Mouse (Mus musculus): ENCODE measurements around the gene Plekhd1. TPM values are rescaled to one million over a fixed set of nuclear protein-coding genes. Genes with fewer than 3 reads are reported as not detected.

Plekhd1 gene
- polyA plus RNA-seq, 1 experiment from 2014 or later = 0.84 TPM

GRCm38 (mm10) chr12:80691671-80692091, 710 bp upstream of the Plekhd1 start:
- H3K9ac ChIP-seq (ENCODE audit: low read depth, low read length) = no peak overlapping the region
- H3K9me3 ChIP-seq (ENCODE audit: control insufficient read depth, low read length) = no peaks in the 10 kb centered on the region
- H3K4me1 ChIP-seq (ENCODE audit: control insufficient read depth, insufficient read depth, low read length) = peaks cover 13% of the 10 kb centered on the region; the same call in 1 of the 2 replicates
- no peaks in the 10 kb centered on the region for H3K36me3 ChIP-seq (ENCODE audit: control insufficient read depth, insufficient read depth, low read length)
- peaks cover 18% of the 10 kb centered on the region for H3K27me3 ChIP-seq (ENCODE audit: control insufficient read depth, insufficient read depth, low read length)
- H3K4me3 ChIP-seq (ENCODE audit: low read length) = peak overlapping the region; percentile 34
- 3% methylated on average over 12 of the region's 12 CpGs for WGBS
- ATAC-seq (ENCODE audit: low FRiP score, low TSS enrichment) = no peak
- H3K4me2 ChIP-seq (replicated peaks; ENCODE audit: low read depth, low read length) = peak overlapping the region; percentile 53
- H3K27ac ChIP-seq (ENCODE audit: low read depth, low read length) = no peak overlapping the region

- 34% methylated on average over 2 of the region's 2 CpGs for WGBS
- H3K9ac ChIP-seq (ENCODE audit: low read depth, low read length) = no peak overlapping the region
- peaks cover 13% of the 10 kb centered on the region; the same call in 1 of the 2 replicates for H3K4me1 ChIP-seq (ENCODE audit: control insufficient read depth, insufficient read depth, low read length)
- no peak overlapping the region for H3K4me3 ChIP-seq (ENCODE audit: low read length)
- no peaks in the 10 kb centered on the region for H3K36me3 ChIP-seq (ENCODE audit: control insufficient read depth, insufficient read depth, low read length)
- H3K4me2 ChIP-seq (replicated peaks; ENCODE audit: low read depth, low read length) = no peak overlapping the region
- H3K27ac ChIP-seq (ENCODE audit: low read depth, low read length) = no peak overlapping the region
- ATAC-seq (ENCODE audit: low FRiP score, low TSS enrichment) = no peak
- peaks cover 18% of the 10 kb centered on the region for H3K27me3 ChIP-seq (ENCODE audit: control insufficient read depth, insufficient read depth, low read length)
- H3K9me3 ChIP-seq (ENCODE audit: control insufficient read depth, low read length) = no peaks in the 10 kb centered on the region
Measured at GRCm38 (mm10) chr12:80693700-80694099, 1.3 kb downstream of the Plekhd1 start.

- 39% methylated on average over 3 of the region's 3 CpGs for WGBS
- no peaks in the 10 kb centered on the region for H3K36me3 ChIP-seq (ENCODE audit: control insufficient read depth, insufficient read depth, low read length)
- peaks cover 13% of the 10 kb centered on the region; the same call in 1 of the 2 replicates for H3K4me1 ChIP-seq (ENCODE audit: control insufficient read depth, insufficient read depth, low read length)
- no peaks in the 10 kb centered on the region for H3K9me3 ChIP-seq (ENCODE audit: control insufficient read depth, low read length)
- peaks cover 18% of the 10 kb centered on the region for H3K27me3 ChIP-seq (ENCODE audit: control insufficient read depth, insufficient read depth, low read length)
- no peak overlapping the region for H3K27ac ChIP-seq (ENCODE audit: low read depth, low read length)
- no peak overlapping the region for H3K9ac ChIP-seq (ENCODE audit: low read depth, low read length)
- no peak overlapping the region for H3K4me3 ChIP-seq (ENCODE audit: low read length)
- ATAC-seq (ENCODE audit: low FRiP score, low TSS enrichment) = no peak
- no peak overlapping the region for H3K4me2 ChIP-seq (replicated peaks; ENCODE audit: low read depth, low read length)
Measured at GRCm38 (mm10) chr12:80695004-80695403, 2.6 kb downstream of the Plekhd1 start.

- H3K36me3 ChIP-seq (ENCODE audit: control insufficient read depth, insufficient read depth, low read length) = no peaks in the 10 kb centered on the region
- ATAC-seq (ENCODE audit: low FRiP score, low TSS enrichment) = no peak
- no peak overlapping the region for H3K27ac ChIP-seq (ENCODE audit: low read depth, low read length)
- 0 out of 2 replicates have a peak, but pooled peaks cover 2% of the 10 kb centered on the region for H3K27me3 ChIP-seq (ENCODE audit: control insufficient read depth, insufficient read depth, low read length)
- H3K4me3 ChIP-seq (ENCODE audit: low read length) = no peak overlapping the region
- WGBS = 77% methylated on average over 5 of the region's 5 CpGs
- H3K4me2 ChIP-seq (replicated peaks; ENCODE audit: low read depth, low read length) = no peak overlapping the region
- H3K4me1 ChIP-seq (ENCODE audit: control insufficient read depth, insufficient read depth, low read length) = no peaks in the 10 kb centered on the region
- no peak overlapping the region for H3K9ac ChIP-seq (ENCODE audit: low read depth, low read length)
- no peaks in the 10 kb centered on the region for H3K9me3 ChIP-seq (ENCODE audit: control insufficient read depth, low read length)
Measured at GRCm38 (mm10) chr12:80698526-80699143, 6.2 kb downstream of the Plekhd1 start.

GRCm38 (mm10) chr12:80699144-80699531, 6.7 kb downstream of the Plekhd1 start:
- Histone ChIP-seq H3K9ac (ENCODE audit: low read depth, low read length) (no peak overlapping the region), H3K27ac (ENCODE audit: low read depth, low read length) (no peak overlapping the region), H3K4me1 (ENCODE audit: control insufficient read depth, insufficient read depth, low read length) (no peaks in the 10 kb centered on the region), H3K27me3 (ENCODE audit: control insufficient read depth, insufficient read depth, low read length) (no peaks in the 10 kb centered on the region), H3K4me3 (ENCODE audit: low read length) (no peak overlapping the region), H3K9me3 (ENCODE audit: control insufficient read depth, low read length) (no peaks in the 10 kb centered on the region), H3K36me3 (ENCODE audit: control insufficient read depth, insufficient read depth, low read length) (no peaks in the 10 kb centered on the region), H3K4me2 (replicated peaks; ENCODE audit: low read depth, low read length) (no peak overlapping the region)
- ATAC-seq (ENCODE audit: low FRiP score, low TSS enrichment) = no peak
- 57% methylated on average over 2 of the region's 2 CpGs for WGBS

- Histone ChIP-seq H3K27ac (ENCODE audit: low read depth, low read length) (no peak overlapping the region), H3K4me1 (ENCODE audit: control insufficient read depth, insufficient read depth, low read length) (peaks cover 4% of the 10 kb centered on the region; the same call in 1 of the 2 replicates), H3K9me3 (ENCODE audit: control insufficient read depth, low read length) (no peaks in the 10 kb centered on the region), H3K4me2 (replicated peaks; ENCODE audit: low read depth, low read length) (no peak overlapping the region), H3K36me3 (ENCODE audit: control insufficient read depth, insufficient read depth, low read length) (no peaks in the 10 kb centered on the region), H3K4me3 (ENCODE audit: low read length) (no peak overlapping the region), H3K27me3 (ENCODE audit: control insufficient read depth, insufficient read depth, low read length) (no peaks in the 10 kb centered on the region), H3K9ac (ENCODE audit: low read depth, low read length) (no peak overlapping the region)
- ATAC-seq (ENCODE audit: low FRiP score, low TSS enrichment) = no peak
- 78% methylated on average over 7 of the region's 7 CpGs for WGBS
Measured at GRCm38 (mm10) chr12:80701332-80701731, 8.9 kb downstream of the Plekhd1 start.

- H3K27ac ChIP-seq (ENCODE audit: low read depth, low read length) = no peak overlapping the region
- H3K4me2 ChIP-seq (replicated peaks; ENCODE audit: low read depth, low read length) = no peak overlapping the region
- 0 out of 2 replicates have a peak, but pooled peaks have one; percentile 14 for ATAC-seq (ENCODE audit: low FRiP score, low TSS enrichment)
Measured at GRCm38 (mm10) chr12:80706208-80706914, 14.0 kb downstream of the Plekhd1 start.

GRCm38 (mm10) chr12:80706915-80707604, 14.7 kb downstream of the Plekhd1 start:
- no peak overlapping the region for H3K4me3 ChIP-seq (ENCODE audit: low read length)
- no peaks in the 10 kb centered on the region for H3K36me3 ChIP-seq (ENCODE audit: control insufficient read depth, insufficient read depth, low read length)
- no peak overlapping the region for H3K9ac ChIP-seq (ENCODE audit: low read depth, low read length)
- no peaks in the 10 kb centered on the region for H3K9me3 ChIP-seq (ENCODE audit: control insufficient read depth, low read length)
- H3K4me1 ChIP-seq (ENCODE audit: control insufficient read depth, insufficient read depth, low read length) = peaks cover 9% of the 10 kb centered on the region; the same call in 1 of the 2 replicates
- no peak overlapping the region for H3K27ac ChIP-seq (ENCODE audit: low read depth, low read length)
- no peaks in the 10 kb centered on the region for H3K27me3 ChIP-seq (ENCODE audit: control insufficient read depth, insufficient read depth, low read length)
- 43% methylated on average over 6 of the region's 6 CpGs for WGBS
- no peak for ATAC-seq (ENCODE audit: low FRiP score, low TSS enrichment)
- no peak overlapping the region for H3K4me2 ChIP-seq (replicated peaks; ENCODE audit: low read depth, low read length)

More at GRCm38 (mm10) chr12:80706208-80706914, 14.0 kb downstream of the Plekhd1 start:
- H3K9ac ChIP-seq (ENCODE audit: low read depth, low read length) = no peak overlapping the region
- WGBS = 55% methylated on average over 11 of the region's 11 CpGs
- no peaks in the 10 kb centered on the region for H3K27me3 ChIP-seq (ENCODE audit: control insufficient read depth, insufficient read depth, low read length)
- no peaks in the 10 kb centered on the region for H3K36me3 ChIP-seq (ENCODE audit: control insufficient read depth, insufficient read depth, low read length)
- H3K4me1 ChIP-seq (ENCODE audit: control insufficient read depth, insufficient read depth, low read length) = peaks cover 9% of the 10 kb centered on the region; the same call in 1 of the 2 replicates
- no peak overlapping the region for H3K4me3 ChIP-seq (ENCODE audit: low read length)
- H3K9me3 ChIP-seq (ENCODE audit: control insufficient read depth, low read length) = no peaks in the 10 kb centered on the region

All from kidney, embryonic 14.5 days (tissue).